Mouse (Mus musculus) duodenum, adult 2 months (tissue): ENCODE measurements around the gene Rsad2. TPM values are rescaled to one million over a fixed set of nuclear protein-coding genes. Genes with fewer than 3 reads are reported as not detected.

Experiments
- polyA plus RNA-seq: library from polyadenylated mRNA; depleted of rRNA; stranded (reverse); fragments of >200 nt; gene quantifications from 2 replicates; pipeline ENCODE4 v1.2.3, GENCODE M21; 2012; ENCODE audit warnings: low replicate concordance; rRNA removed

Gene Rsad2
- 0.56 and 2.3 TPM in 2 replicates for polyA plus RNA-seq

DNA sequence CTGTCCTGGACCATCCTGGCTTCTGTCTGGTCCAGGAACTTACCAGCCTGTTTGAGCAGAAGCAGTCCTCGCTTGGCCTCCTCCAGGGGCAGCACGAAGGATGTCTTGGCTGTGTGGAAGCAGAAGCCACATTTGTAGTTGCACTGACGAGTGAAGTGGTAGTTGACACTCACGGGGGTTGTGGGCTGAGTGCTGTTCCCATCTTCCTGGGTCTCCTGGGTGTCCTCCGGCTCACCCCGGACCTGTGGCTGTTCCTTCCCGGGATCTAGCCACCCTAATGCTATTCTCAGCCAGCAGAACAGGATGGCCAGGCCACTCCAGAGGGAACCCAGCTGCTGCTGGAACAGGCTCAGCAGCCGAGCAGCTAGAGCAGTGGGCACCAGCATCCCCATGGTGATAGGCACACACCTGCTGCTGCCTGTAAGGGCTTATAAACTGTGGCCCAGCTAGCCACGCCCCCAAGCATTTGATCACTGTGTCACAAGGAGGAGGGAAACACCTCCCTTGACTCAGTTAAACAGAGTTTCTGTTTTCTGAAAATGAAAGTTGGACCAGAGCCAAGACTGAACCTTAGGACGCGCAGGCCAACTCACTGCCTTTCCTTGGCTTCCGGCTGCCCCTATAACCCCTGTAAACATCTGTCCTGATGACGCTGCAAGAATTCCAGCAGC lies at the start of gene Rsad2:
TSS of gene Rsad2 (minus strand) at position 425 of the 671 bp plus-strand sequence.

DNA sequence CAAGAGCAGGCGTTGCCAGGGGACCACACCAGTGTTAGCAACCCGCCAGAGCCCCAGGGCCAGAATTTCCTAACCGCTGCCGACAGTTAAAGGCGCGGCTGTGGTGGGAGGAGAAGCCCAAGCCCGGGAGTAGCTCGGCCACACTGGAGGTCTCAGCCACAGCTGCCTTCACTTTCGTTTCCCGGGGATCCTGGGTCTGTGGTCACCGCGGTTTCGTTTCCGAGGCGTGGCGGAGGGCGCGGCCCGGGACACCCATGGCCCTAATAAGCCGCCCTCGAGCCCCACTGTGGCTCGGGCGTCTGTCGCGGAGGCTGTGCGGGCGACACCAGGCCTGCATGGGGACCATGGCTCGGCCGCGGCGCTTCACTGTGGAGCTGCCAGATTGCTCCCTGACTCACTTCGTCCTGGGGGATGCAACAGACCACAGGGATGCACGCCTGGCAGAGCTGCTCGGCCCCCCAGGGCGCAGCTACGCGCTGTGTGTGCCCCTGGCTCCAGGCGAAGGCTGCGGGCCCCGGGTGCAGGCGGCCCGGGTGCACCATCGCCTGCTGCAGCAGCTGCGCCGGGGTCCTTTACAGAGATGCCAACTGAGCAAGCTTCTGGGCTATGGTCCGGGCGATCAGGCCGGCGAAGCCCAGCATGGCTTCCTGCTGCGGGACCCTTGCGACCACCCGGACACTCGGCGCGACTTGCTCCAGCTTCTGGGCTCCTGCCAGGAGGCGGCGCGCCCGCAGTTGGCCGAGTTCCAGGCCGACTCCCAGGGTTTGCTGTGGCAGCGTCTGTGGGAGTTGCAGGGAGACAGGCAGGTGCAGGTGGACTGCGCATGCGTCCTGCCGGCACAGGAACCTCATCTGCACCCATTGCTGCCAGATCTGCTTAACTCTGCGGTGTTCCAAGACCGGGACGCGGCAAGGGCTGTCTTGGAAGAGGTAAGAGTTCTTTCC lies 13.1 kb upstream of the Rsad2 start, which contains the start of gene Cmpk2:
TSS of gene Cmpk2 (plus strand) at position 107 of the 944 bp plus-strand sequence.

GRCm38 (mm10) chr12:26415104-26415771 lies 41.0 kb downstream of the Rsad2 start, which contains the start of gene Rnf144a:
Rnf144a (minus strand) TSS chr12:26415254.

Other genes starting within 250 kb of the Rsad2 start
- 1.4 and 1.8 TPM in 2 replicates for gene Rnf144a, start 41.2 kb downstream of the Rsad2 start, polyA plus RNA-seq
- gene Cmpk2, start 12.8 kb upstream of the Rsad2 start, polyA plus RNA-seq = 4.7 and 20.4 TPM in 2 replicates